Mouse (Mus musculus): Measurements from ENCODE around the gene Rpa1.
A peak's percentile ranks its signal among the peaks of the same experiment; 100 is the strongest.
"Not testable (repeated sequence)": the region's sequence is repeated elsewhere in the genome, so short reads cannot be mapped to it uniquely, and the experiment has no call there.

Rpa1 gene

DNA sequence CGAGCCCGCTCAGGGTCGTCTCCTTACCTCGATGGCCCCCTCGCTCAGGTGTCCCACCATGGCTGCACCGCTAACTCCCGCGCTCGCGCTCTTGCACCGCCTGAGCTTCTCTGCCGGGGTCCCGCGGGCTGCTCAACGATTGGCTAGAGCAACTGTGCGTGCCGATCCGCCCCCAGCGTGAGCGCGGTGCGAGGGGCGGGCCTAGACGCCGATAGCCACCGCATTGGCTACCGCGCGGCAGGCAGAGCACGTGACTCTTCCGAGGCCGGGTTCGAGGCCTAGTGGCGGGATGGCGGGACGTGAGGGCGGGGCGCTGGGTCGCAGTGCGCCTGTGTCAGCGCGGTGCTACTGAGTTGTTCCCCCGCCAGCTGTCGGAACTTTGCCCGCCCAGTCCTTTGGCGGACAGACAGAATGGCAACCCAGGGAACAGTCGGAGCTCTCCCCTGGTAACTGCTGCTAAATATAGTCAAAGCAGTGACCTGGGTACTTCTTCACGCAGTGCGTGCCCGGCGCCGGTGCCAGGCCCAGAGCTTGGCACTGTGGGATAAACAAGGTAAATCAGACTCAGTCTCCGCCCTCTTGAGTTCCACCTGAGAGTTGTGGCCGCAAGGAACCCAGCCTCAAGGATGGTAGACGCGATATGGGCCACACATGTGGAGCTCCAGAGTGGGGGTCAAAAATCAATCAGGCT is at the start of gene Rpa1, which contains the start of gene Smyd4:
Rpa1 (minus strand) TSS at position 126 of the 691 bp plus-strand sequence.
Smyd4 (plus strand) TSS at position 235 of the 691 bp plus-strand sequence.
- peak; percentile 92 to 95 for DNase-seq (ENCODE audit: low spot score in 2 of 2)

DNA sequence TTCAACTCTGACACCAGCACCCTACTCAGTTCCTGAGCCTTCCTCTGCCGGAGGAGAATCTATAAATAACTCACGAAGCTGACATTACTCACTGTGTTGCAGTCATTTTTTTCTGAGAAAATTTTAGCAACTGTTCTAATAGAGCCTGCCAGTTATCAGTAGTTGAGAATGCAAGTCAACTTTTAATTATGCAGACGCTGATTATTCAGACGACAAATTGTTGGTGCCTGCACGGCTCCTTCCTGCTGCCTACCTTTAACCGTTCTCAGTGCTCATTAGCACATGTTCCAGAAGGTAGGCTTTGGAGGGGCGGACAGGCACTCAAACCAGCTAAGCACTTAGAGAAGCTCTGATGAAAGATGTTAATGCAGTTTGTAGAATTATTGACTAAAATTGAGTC is 49.3 kb upstream of the Rpa1 start:
- no peak for DNase-seq (ENCODE audit: low spot score in 2 of 2)

- DNase-seq (ENCODE audit: low spot score in 2 of 2): no peak
Observed at GRCm38 (mm10) chr11:75395611-75396010, 47.5 kb upstream of the Rpa1 start.

DNA sequence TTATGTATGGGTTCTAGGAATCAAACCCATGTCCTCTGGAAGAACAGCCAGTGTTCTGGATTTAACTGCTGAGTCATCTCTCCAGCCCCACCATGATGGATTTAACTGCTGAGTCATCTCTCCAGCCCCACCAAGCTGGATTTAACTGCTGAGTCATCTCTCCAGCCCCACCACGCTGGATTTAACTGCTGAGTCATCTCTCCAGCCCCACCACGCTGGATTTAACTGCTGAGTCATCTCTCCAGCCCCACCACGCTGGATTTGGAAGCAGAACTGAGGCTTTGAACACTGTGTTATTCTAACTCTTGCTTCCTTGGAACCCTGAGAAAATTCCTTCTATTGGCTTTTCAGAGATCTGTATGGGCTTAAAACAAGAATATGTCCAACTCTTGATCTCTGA is 35.4 kb upstream of the Rpa1 start:
- DNase-seq (ENCODE audit: low spot score in 2 of 2): not testable (repeated sequence)

GRCm38 (mm10) chr11:75378786-75379185 is 30.7 kb upstream of the Rpa1 start:
- DNase-seq (ENCODE audit: low spot score in 2 of 2): not testable (repeated sequence)

DNA sequence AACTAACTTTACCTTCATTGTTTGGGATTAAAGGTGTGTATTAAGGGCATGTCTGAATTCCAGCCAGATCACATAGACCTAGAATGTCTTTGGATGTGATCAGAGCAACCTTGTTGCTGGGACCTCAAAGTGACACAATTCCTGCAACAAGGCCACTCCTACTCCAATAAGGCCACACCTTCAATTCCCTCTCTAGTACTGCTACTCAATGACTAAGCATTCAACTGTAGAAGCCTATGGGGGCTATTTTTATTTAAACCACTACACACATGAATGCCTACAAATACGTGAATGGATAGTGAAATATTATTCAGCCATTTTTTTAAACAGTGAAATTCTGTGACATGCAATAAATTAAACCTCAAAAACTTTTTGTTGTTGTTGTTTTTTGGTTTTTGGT is 29.0 kb upstream of the Rpa1 start:
- no peak for DNase-seq (ENCODE audit: low spot score in 2 of 2)

GRCm38 (mm10) chr11:75355475-75355874 is 7.4 kb upstream of the Rpa1 start:
- no peak for DNase-seq (ENCODE audit: low spot score in 2 of 2)

GRCm38 (mm10) chr11:75351225-75351624 is 3.1 kb upstream of the Rpa1 start:
- DNase-seq (ENCODE audit: low spot score in 2 of 2): no peak

- DNase-seq (ENCODE audit: low spot score in 2 of 2): no peak
Observed at GRCm38 (mm10) chr11:75348890-75349261, 752 bp upstream of the Rpa1 start.

- no peak for DNase-seq (ENCODE audit: low spot score in 2 of 2)
Observed at GRCm38 (mm10) chr11:75347596-75347995, 528 bp downstream of the Rpa1 start.

GRCm38 (mm10) chr11:75347188-75347585 is 937 bp downstream of the Rpa1 start:
- DNase-seq (ENCODE audit: low spot score in 2 of 2): no peak

GRCm38 (mm10) chr11:75346556-75347187 is 1.5 kb downstream of the Rpa1 start:
- DNase-seq (ENCODE audit: low spot score in 2 of 2): no peak

GRCm38 (mm10) chr11:75344716-75345115 is 3.4 kb downstream of the Rpa1 start:
- DNase-seq (ENCODE audit: low spot score in 2 of 2): no peak

GRCm38 (mm10) chr11:75344163-75344562 is 4.0 kb downstream of the Rpa1 start:
- DNase-seq (ENCODE audit: low spot score in 2 of 2): no peak

GRCm38 (mm10) chr11:75343096-75343495 is 5.0 kb downstream of the Rpa1 start:
- no peak for DNase-seq (ENCODE audit: low spot score in 2 of 2)

GRCm38 (mm10) chr11:75340698-75341345 is 7.3 kb downstream of the Rpa1 start:
- DNase-seq (ENCODE audit: low spot score in 2 of 2): no peak

- DNase-seq (ENCODE audit: low spot score in 2 of 2): no peak
Observed at GRCm38 (mm10) chr11:75340076-75340475, 8.0 kb downstream of the Rpa1 start.

- no peak for DNase-seq (ENCODE audit: low spot score in 2 of 2)
Observed at GRCm38 (mm10) chr11:75337246-75337645, 10.9 kb downstream of the Rpa1 start.

DNA sequence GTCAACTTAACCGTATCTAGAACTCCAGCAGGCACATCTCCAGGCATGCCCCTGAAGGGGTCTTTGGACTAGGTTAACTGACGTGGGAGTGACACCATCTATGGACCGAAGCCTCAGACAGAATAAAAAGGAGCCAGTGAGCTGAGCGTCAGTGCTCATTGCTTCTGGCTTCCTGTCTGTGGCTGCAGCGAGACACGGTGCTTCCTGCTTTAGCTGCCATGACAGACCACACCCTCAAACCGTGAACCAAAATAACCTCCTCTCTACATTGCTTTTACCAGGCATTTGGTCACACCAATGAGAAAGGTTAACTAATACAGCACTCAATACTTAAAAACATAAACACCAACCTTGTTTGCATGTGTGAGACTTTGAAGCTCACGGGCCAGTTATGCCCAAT is 11.4 kb downstream of the Rpa1 start:
- no peak for DNase-seq (ENCODE audit: low spot score in 2 of 2)

DNA sequence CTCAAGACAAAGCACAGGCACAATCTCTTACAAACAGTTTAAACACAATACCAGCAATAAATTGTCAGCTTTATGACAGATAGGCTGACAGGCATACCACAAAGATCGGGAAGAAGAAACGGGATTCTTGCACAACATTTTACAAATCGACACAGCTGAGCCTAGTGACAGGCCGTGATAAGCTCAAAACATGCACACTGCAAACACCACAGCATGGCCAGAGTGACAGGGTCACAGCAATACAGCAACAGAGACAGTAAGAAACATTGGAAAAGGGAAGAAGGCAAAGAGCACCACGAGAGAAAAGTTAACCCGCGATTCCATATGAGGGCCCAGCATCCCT is 22.2 kb downstream of the Rpa1 start:
- no peak for DNase-seq (ENCODE audit: low spot score in 2 of 2)

- DNase-seq (ENCODE audit: low spot score in 2 of 2): no peak
Observed at GRCm38 (mm10) chr11:75325116-75325968, 22.8 kb downstream of the Rpa1 start.

DNA sequence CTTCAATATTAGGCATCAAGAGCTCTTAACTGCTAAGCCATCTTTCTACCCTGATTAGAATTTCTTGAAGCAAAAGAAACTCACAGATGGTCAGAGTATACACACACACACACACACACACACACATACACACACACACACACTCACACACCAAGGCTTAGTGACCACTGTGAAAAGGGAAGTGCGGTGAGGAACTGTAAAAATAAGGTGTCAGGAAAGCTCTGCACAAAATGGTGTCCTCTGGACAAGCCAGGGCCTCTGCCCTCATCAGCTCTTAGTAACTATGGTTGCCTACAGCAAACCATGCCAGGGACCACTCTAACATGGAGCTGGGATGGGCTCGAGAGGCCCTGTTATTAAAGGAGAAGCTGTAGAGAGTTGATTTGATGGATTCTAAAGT is 23.7 kb downstream of the Rpa1 start:
- DNase-seq (ENCODE audit: low spot score in 2 of 2): no peak
